Mouse (Mus musculus) kidney, adult 2 months (tissue): ENCODE data around the gene Zfp473.

ENCODE experiments used
- CTCF ChIP-seq: fragments of 200-500 bp; conservative IDR thresholded peaks from 2 replicates; pipeline ENCODE4 v1.5.1; 2011; ENCODE audit warnings: low read depth, mild to moderate bottlenecking, control low read depth, low read length, moderate library complexity, mixed read lengths; ENCODE audit not compliant: insufficient read depth, insufficient read length
- POLR2A ChIP-seq: fragments of 200-500 bp; IDR thresholded peaks from one replicate; pipeline ENCODE4 v1.6.1; 2011; ENCODE audit warnings: low read depth, low read length, control low read depth

DNA sequence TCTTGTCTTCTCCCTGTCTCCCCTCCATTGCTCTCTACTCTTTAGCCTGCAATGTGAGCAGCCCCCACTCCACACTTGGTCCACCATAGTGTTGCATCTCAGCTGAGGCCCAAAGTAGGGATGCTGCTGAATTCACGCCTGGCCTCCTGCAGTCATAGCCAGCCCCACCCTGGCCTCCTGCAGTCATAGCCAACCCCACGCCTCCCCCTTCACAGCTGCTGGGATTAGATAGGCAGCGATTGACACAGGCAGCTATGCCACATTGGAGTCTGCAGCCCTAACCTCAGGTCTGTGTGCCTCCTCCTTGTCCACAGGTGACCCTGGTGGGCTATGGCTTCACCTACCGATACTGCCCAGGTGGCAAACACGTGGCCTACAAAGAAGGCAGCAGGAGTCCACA lies 17.3 kb upstream of the Zfp473 start:
- TF ChIP-seq POLR2A (no peak), CTCF (no peak)
